Mouse (Mus musculus): Measurements from ENCODE around the gene Cdk19. TPM values are rescaled to one million over a fixed set of nuclear protein-coding genes. Genes with fewer than 3 reads are reported as not detected.
A peak's percentile ranks its signal among the peaks of the same experiment; 100 is the strongest.

Gene Cdk19
- polyA plus RNA-seq, 1 experiment from 2014 or later, result 14.4 TPM

DNA sequence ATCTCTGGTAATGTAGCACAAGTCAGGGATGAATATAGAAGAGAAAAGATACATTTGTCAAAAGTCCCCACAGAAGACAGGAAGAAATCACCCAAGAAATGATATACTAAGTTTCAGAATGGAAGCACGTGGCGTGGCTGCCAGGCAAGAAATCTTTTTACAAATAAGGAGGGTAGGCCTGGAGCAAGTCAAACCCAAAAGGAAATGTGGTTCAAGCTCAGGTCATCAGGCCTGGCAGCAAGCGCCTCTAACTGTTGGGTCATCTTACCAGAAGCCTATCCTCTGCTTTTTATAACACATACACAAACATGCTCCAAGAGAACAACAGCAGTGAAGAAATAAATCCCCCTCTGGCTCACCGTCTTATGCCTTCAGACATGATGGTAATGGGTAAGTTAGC is 26.6 kb upstream of the Cdk19 start:
- H3K36me3 ChIP-seq (replicated peaks; ENCODE audit: control insufficient read depth, insufficient read depth), result no peaks in the 10 kb centered on the region
- no peak overlapping the region for H3K4me3 ChIP-seq (replicated peaks; ENCODE audit: low read length)
- ATAC-seq (ENCODE audit: low FRiP score) (no peak), DNase-seq (ENCODE audit: low spot score) (no peak)
- H3K4me2 ChIP-seq (replicated peaks), result no peak overlapping the region
- 85% methylated on average over 4 of the region's 4 CpGs for WGBS
- H3K27ac ChIP-seq, result no peak overlapping the region
- H3K9me3 ChIP-seq (ENCODE audit: control insufficient read depth, low read length), result no peaks in the 10 kb centered on the region
- H3K9ac ChIP-seq, result no peak overlapping the region
- H3K4me1 ChIP-seq (replicated peaks; ENCODE audit: control insufficient read depth, insufficient read depth, low read length), result no peaks in the 10 kb centered on the region
- H3K27me3 ChIP-seq (ENCODE audit: control insufficient read depth, insufficient read depth, low read length), result no peaks in the 10 kb centered on the region

DNA sequence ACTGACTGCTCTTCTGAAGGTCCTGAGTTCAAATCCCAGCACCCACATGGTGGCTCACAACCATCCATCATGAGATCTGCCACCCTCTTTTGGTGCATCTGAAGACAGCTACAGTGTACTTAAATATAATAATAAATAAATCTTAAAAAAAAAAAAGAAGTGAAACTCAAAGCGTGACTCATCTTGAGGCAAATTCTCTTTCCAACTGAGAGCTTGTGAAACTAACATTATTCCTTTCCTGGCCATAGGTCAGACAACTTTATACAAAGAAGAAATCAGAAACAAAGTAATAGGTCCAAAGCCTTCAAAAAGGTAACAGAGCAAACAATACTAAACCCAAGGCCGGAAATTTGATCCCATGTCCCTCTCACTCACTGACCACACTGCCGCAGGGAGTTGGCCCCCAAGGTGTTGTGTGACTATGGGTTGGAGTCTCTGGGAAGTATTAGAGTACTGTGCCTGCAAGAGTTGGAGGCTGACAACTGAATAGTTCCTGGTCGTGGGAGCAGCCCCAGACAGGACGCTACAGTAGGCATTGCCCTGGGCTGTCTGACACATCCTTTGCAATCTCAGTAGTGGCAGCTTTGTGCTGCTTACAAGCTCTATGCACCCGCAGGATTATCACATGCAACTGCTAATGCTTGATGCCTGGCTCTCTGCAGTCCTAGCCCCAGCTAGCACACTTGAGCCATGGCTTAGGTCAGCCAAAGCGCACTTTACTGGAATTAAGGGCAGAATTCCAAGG is 22.4 kb upstream of the Cdk19 start:
- DNase-seq (ENCODE audit: low spot score) (no peak), ATAC-seq (ENCODE audit: low FRiP score) (no peak)
- H3K4me3 ChIP-seq (replicated peaks; ENCODE audit: low read length), result no peak overlapping the region
- no peaks in the 10 kb centered on the region for H3K4me1 ChIP-seq (replicated peaks; ENCODE audit: control insufficient read depth, insufficient read depth, low read length)
- no peak overlapping the region for H3K9ac ChIP-seq
- no peaks in the 10 kb centered on the region for H3K27me3 ChIP-seq (ENCODE audit: control insufficient read depth, insufficient read depth, low read length)
- 73% methylated on average over 7 of the region's 7 CpGs for WGBS
- no peaks in the 10 kb centered on the region for H3K36me3 ChIP-seq (replicated peaks; ENCODE audit: control insufficient read depth, insufficient read depth)
- no peaks in the 10 kb centered on the region for H3K9me3 ChIP-seq (ENCODE audit: control insufficient read depth, low read length)
- H3K4me2 ChIP-seq (replicated peaks), result no peak overlapping the region
- no peak overlapping the region for H3K27ac ChIP-seq

DNA sequence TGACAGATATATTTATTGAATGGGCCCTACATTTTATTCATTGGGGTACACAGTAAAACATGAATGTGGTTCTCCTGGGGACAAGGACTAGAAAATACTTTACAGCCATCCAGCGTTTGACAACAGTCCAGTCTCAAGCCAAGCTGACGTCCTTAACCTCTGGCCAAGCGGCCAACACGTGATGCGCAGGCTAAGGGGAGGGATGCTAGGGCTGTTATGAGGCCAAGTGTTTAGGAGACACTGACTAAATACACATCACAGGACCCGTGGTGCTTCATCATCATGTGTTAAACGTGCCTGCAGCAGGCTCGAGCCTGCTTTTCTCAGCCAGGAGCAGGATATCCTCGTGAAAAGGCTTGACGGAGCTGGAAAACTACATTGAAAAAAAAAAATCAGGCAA is 19.1 kb upstream of the Cdk19 start:
- Histone ChIP-seq H3K9me3 (ENCODE audit: control insufficient read depth, low read length) (no peaks in the 10 kb centered on the region), H3K4me1 (replicated peaks; ENCODE audit: control insufficient read depth, insufficient read depth, low read length) (no peaks in the 10 kb centered on the region), H3K9ac (no peak overlapping the region), H3K4me2 (replicated peaks) (no peak overlapping the region), H3K27ac (no peak overlapping the region), H3K27me3 (ENCODE audit: control insufficient read depth, insufficient read depth, low read length) (no peaks in the 10 kb centered on the region), H3K36me3 (replicated peaks; ENCODE audit: control insufficient read depth, insufficient read depth) (no peaks in the 10 kb centered on the region), H3K4me3 (replicated peaks; ENCODE audit: low read length) (no peak overlapping the region)
- ATAC-seq (ENCODE audit: low FRiP score), result no peak
- 93% methylated on average over 10 of the region's 10 CpGs for WGBS
- no peak for DNase-seq (ENCODE audit: low spot score)

DNA sequence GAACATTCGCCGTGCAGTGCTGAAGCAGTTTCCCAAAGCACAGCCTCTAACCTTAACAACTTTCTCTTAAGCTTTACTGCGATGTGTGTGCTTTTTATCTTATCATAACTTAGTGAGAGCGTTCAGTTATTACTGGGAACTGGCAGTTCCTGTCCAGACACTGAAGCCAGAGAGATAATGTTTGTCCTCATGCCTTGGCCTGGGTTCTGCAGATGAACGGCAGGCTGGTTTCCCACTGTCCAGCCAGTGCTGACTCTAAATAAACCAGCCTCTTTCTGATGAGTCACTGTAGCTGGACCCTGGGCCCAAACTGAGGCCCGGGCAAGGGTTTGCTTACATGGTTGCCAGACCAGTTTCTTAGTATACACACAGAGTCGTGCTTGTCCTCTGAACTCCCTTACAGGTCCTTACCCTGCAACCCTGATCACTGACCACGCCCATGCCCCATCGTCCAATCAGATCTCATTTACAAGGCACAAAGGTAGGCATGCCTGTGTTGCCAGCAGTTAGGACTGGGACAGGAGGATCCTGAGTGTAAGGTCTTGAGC is 11.3 kb upstream of the Cdk19 start:
- Histone ChIP-seq H3K27me3 (ENCODE audit: control insufficient read depth, insufficient read depth, low read length) (no peaks in the 10 kb centered on the region), H3K9ac (no peak overlapping the region), H3K27ac (no peak overlapping the region), H3K4me3 (replicated peaks; ENCODE audit: low read length) (no peak overlapping the region), H3K4me2 (replicated peaks) (no peak overlapping the region), H3K9me3 (ENCODE audit: control insufficient read depth, low read length) (no peaks in the 10 kb centered on the region), H3K4me1 (replicated peaks; ENCODE audit: control insufficient read depth, insufficient read depth, low read length) (no peaks in the 10 kb centered on the region), H3K36me3 (replicated peaks; ENCODE audit: control insufficient read depth, insufficient read depth) (no peaks in the 10 kb centered on the region)
- WGBS, result 79% methylated on average over 9 of the region's 9 CpGs
- ATAC-seq (ENCODE audit: low FRiP score), result no peak
- DNase-seq (ENCODE audit: low spot score), result no peak

DNA sequence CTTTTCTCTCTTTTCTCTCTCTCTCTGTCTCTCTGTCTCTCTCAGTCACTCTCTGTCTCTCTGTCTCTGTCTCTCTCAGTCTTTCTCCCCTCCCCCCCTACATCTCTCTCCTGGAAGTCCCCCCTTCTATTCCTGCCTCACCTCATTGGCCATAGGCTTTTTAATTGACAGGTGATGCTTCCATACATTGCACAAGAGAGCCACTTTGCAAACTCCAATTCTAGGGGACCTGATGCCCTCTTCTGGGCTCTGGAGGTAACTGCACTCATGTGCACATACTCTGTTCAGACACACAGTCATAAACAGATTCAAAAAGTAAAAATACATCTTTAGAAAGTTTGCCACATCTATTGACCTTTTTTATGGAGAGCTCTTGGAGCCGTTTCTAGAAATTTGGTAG is 9.1 kb upstream of the Cdk19 start:
- no peak for ATAC-seq (ENCODE audit: low FRiP score)
- Histone ChIP-seq H3K4me3 (replicated peaks; ENCODE audit: low read length) (no peak overlapping the region), H3K36me3 (replicated peaks; ENCODE audit: control insufficient read depth, insufficient read depth) (no peaks in the 10 kb centered on the region), H3K4me2 (replicated peaks) (no peak overlapping the region), H3K9ac (no peak overlapping the region), H3K4me1 (replicated peaks; ENCODE audit: control insufficient read depth, insufficient read depth, low read length) (no peaks in the 10 kb centered on the region), H3K27me3 (ENCODE audit: control insufficient read depth, insufficient read depth, low read length) (no peaks in the 10 kb centered on the region), H3K9me3 (ENCODE audit: control insufficient read depth, low read length) (no peaks in the 10 kb centered on the region), H3K27ac (no peak overlapping the region)
- DNase-seq (ENCODE audit: low spot score), result no peak
- WGBS, result 88% methylated on average over 1 of the region's 1 CpGs

DNA sequence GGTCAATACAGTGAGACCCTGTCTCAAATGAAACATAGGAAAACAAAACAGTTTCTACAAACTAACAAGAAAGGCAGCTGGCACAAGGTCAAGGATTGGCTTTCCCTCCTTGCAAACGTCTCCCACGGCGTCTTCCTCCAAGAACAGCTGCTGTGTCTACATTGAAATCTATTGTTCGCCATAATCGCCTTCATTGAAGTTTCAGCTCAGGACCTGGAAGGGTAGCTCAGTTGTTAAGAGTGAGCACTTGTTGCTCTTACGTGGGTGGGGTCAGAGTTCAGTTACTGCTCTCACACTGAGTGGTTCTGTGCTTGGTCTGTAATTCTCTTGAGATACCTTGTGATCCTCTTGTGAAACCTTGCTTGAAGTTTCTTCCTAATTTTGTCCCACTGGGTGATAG is 6.5 kb upstream of the Cdk19 start:
- DNase-seq (ENCODE audit: low spot score) (no peak), ATAC-seq (ENCODE audit: low FRiP score) (no peak)
- 74% methylated on average over 6 of the region's 6 CpGs for WGBS
- no peak overlapping the region for H3K9ac ChIP-seq
- H3K36me3 ChIP-seq (replicated peaks; ENCODE audit: control insufficient read depth, insufficient read depth), result no peaks in the 10 kb centered on the region
- no peaks in the 10 kb centered on the region for H3K27me3 ChIP-seq (ENCODE audit: control insufficient read depth, insufficient read depth, low read length)
- no peak overlapping the region for H3K4me3 ChIP-seq (replicated peaks; ENCODE audit: low read length)
- H3K27ac ChIP-seq, result no peak overlapping the region
- no peaks in the 10 kb centered on the region for H3K9me3 ChIP-seq (ENCODE audit: control insufficient read depth, low read length)
- H3K4me2 ChIP-seq (replicated peaks), result no peak overlapping the region
- no peaks in the 10 kb centered on the region for H3K4me1 ChIP-seq (replicated peaks; ENCODE audit: control insufficient read depth, insufficient read depth, low read length)

DNA sequence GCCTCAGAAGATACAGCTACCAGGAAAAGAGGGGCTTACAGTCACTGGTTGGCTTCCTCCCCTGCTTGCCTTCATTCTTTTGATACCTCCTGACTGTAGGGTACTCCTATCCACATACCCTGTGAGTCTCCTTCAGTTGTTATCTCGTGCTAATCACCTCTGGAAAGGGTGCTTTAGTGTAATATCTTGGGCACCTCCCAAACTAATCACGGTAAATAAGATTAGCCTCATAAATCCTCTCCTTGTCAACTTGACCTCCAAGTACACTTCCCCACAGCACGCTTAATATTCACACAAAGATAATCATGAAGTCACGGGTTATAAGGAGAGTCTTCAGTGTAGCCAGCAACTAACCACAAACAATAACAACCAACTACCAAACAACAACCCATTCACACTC is 2.7 kb downstream of the Cdk19 start:
- Histone ChIP-seq H3K4me1 (replicated peaks; ENCODE audit: control insufficient read depth, insufficient read depth, low read length) (no peaks in the 10 kb centered on the region), H3K36me3 (replicated peaks; ENCODE audit: control insufficient read depth, insufficient read depth) (no peaks in the 10 kb centered on the region), H3K4me3 (replicated peaks; ENCODE audit: low read length) (no peak overlapping the region), H3K4me2 (replicated peaks) (no peak overlapping the region), H3K27ac (no peak overlapping the region), H3K27me3 (ENCODE audit: control insufficient read depth, insufficient read depth, low read length) (no peaks in the 10 kb centered on the region), H3K9me3 (ENCODE audit: control insufficient read depth, low read length) (no peaks in the 10 kb centered on the region), H3K9ac (no peak overlapping the region)
- ATAC-seq (ENCODE audit: low FRiP score), result no peak
- 80% methylated on average over 4 of the region's 4 CpGs for whole genome bisulfite sequencing
- DNase-seq (ENCODE audit: low spot score), result no peak

DNA sequence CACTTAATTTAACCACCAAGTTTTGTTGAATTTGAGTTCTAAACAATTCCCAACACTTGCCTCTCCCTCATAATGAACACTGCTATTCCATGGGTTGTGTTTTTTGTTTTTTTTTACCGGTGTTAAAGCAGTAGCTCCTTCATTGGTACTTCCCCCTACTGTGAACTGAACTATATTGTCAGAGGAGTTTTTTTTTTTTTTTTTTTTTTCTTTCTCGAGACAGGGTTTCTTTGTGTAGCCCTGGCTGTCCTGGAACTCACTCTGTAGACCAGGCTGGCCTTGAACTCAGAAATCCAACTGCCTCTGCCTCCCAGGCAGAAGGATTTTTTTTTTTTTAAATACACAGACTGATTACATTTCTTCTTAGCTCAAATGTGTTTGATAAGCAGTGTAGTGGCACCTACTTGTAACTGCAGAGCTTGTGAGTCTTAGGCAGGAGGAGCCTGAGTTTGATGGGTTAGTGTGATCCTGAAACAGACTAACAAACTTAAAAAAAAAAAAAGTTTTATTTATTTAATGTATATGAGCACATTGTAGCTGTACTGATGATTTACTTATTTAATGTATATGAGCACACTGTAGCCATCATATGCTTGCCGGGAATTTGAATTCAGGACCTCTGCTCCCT is 7.5 kb downstream of the Cdk19 start:
- no peak overlapping the region for H3K4me3 ChIP-seq (replicated peaks; ENCODE audit: low read length)
- WGBS, result 85% methylated on average over 3 of the region's 3 CpGs
- no peak for ATAC-seq (ENCODE audit: low FRiP score)
- no peaks in the 10 kb centered on the region for H3K36me3 ChIP-seq (replicated peaks; ENCODE audit: control insufficient read depth, insufficient read depth)
- no peaks in the 10 kb centered on the region for H3K9me3 ChIP-seq (ENCODE audit: control insufficient read depth, low read length)
- peaks cover 20% of the 10 kb centered on the region for H3K4me1 ChIP-seq (replicated peaks; ENCODE audit: control insufficient read depth, insufficient read depth, low read length)
- H3K9ac ChIP-seq, result no peak overlapping the region
- no peak overlapping the region for H3K27ac ChIP-seq
- no peak overlapping the region for H3K4me2 ChIP-seq (replicated peaks)
- DNase-seq (ENCODE audit: low spot score), result no peak
- H3K27me3 ChIP-seq (ENCODE audit: control insufficient read depth, insufficient read depth, low read length), result no peaks in the 10 kb centered on the region

GRCm38 (mm10) chr10:40347461-40347954 is 8.1 kb downstream of the Cdk19 start:
- no peaks in the 10 kb centered on the region for H3K36me3 ChIP-seq (replicated peaks; ENCODE audit: control insufficient read depth, insufficient read depth)
- WGBS, result 74% methylated on average over 9 of the region's 9 CpGs
- H3K4me3 ChIP-seq (replicated peaks; ENCODE audit: low read length), result 0 out of 2 replicates have a peak overlapping the region, but pooled peaks have one; percentile 94
- peak overlapping the region; percentile 59 for H3K4me2 ChIP-seq (replicated peaks)
- H3K4me1 ChIP-seq (replicated peaks; ENCODE audit: control insufficient read depth, insufficient read depth, low read length), result peaks cover 20% of the 10 kb centered on the region
- H3K9me3 ChIP-seq (ENCODE audit: control insufficient read depth, low read length), result no peaks in the 10 kb centered on the region
- H3K27ac ChIP-seq, result no peak overlapping the region
- no peak for ATAC-seq (ENCODE audit: low FRiP score)
- H3K9ac ChIP-seq, result no peak overlapping the region
- H3K27me3 ChIP-seq (ENCODE audit: control insufficient read depth, insufficient read depth, low read length), result no peaks in the 10 kb centered on the region
- no peak for DNase-seq (ENCODE audit: low spot score)
